Mouse (Mus musculus): ENCODE measurements around the gene Ctdnep1. TPM values are rescaled to one million over a fixed set of nuclear protein-coding genes. Genes with fewer than 3 reads are reported as not detected.

The Ctdnep1 gene
- polyA plus RNA-seq, 1 experiment from 2014 or later = 22.6 TPM

DNA sequence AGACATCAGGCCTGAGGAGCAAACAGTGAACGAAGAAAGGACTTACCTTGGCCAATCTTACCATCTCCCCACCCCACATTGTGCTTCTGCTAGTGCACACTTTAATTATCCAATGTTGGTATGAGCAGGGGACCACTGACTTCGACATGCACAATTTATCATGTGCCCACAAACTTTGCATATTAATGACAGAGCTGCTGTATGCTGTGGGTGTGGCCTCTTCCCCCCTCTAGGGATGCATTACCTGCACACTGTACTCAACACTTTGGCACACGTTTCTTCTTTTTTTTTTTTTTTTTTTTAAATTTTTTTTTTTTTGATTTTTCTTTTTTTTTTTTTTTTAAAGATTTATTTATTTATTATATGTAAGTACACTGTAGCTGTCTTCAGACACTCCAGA is 10.2 kb upstream of the Ctdnep1 start:
- no peak overlapping the region for H3K27ac ChIP-seq (ENCODE audit: low read depth, low read length)
- peaks cover 26% of the 10 kb centered on the region for H3K27me3 ChIP-seq (ENCODE audit: control insufficient read depth, insufficient read depth, low read length)
- 88% methylated on average over 3 of the region's 3 CpGs for WGBS
- H3K36me3 ChIP-seq (ENCODE audit: control insufficient read depth, insufficient read depth, low read length) = peaks cover 21% of the 10 kb centered on the region
- no peak for ATAC-seq (ENCODE audit: low FRiP score)
- no peak overlapping the region for H3K4me3 ChIP-seq (ENCODE audit: low read depth, low read length)
- no peaks in the 10 kb centered on the region for H3K9me3 ChIP-seq (ENCODE audit: control insufficient read depth, low read length)
- DNase-seq (ENCODE audit: low spot score, missing footprints) = no peak
- H3K9ac ChIP-seq (ENCODE audit: low read length) = no peak overlapping the region
- H3K4me2 ChIP-seq = no peak overlapping the region
- peaks cover 3% of the 10 kb centered on the region; the same call in 1 of the 2 replicates for H3K4me1 ChIP-seq (ENCODE audit: control insufficient read depth, insufficient read depth, low read length)

DNA sequence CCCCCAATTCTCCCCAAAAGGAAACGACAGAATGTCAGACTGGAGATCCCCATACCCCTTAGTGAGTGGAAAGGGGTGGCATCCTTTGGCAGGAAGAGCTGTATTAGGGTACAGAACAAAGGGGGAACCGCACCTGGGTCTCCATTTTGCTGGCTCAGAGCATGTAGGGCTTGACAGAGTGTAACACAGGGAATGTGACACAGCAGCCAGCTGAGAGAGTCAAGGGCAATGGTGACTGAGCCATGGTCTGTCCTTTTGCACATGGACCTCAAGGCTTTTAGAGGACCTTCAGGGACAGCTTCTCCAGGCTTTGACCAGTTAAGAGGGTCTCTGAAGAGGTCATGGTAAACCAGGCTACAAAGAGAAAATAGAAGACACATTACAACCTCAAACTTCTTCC is 6.0 kb upstream of the Ctdnep1 start:
- Histone ChIP-seq H3K4me1 (ENCODE audit: control insufficient read depth, insufficient read depth, low read length) (peaks cover 5% of the 10 kb centered on the region; the same call in 1 of the 2 replicates), H3K27me3 (ENCODE audit: control insufficient read depth, insufficient read depth, low read length) (no peaks in the 10 kb centered on the region), H3K9ac (ENCODE audit: low read length) (no peak overlapping the region), H3K9me3 (ENCODE audit: control insufficient read depth, low read length) (no peaks in the 10 kb centered on the region), H3K4me2 (no peak overlapping the region), H3K4me3 (ENCODE audit: low read depth, low read length) (no peak overlapping the region), H3K27ac (ENCODE audit: low read depth, low read length) (no peak overlapping the region), H3K36me3 (ENCODE audit: control insufficient read depth, insufficient read depth, low read length) (peaks cover 13% of the 10 kb centered on the region)
- 97% methylated on average over 2 of the region's 2 CpGs for WGBS
- ATAC-seq (ENCODE audit: low FRiP score) (no peak), DNase-seq (ENCODE audit: low spot score, missing footprints) (peak; percentile 33)

DNA sequence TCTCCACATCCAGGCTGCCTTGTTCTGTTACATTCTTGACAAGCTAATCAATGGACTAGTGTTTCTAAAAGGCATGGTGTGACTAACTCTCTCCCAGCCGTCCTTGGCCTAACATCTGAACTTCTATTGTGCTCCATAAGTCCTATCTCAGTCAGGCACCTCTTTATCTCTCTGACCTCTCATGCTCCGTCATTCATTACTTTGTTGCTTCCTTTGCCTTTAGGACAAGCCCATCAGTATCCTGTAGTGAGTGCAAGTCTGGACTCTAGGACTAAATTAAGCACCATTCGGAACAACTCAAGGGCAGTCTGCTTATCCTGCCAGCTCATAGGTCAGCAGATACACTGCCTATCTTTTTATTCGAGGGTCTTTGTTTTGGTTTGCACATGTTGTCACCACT is 4.7 kb upstream of the Ctdnep1 start:
- peaks cover 5% of the 10 kb centered on the region; the same call in 1 of the 2 replicates for H3K4me1 ChIP-seq (ENCODE audit: control insufficient read depth, insufficient read depth, low read length)
- no peak for ATAC-seq (ENCODE audit: low FRiP score)
- DNase-seq (ENCODE audit: low spot score, missing footprints) = peak; percentile 56
- H3K9ac ChIP-seq (ENCODE audit: low read length) = no peak overlapping the region
- peaks cover 8% of the 10 kb centered on the region for H3K36me3 ChIP-seq (ENCODE audit: control insufficient read depth, insufficient read depth, low read length)
- no peaks in the 10 kb centered on the region for H3K27me3 ChIP-seq (ENCODE audit: control insufficient read depth, insufficient read depth, low read length)
- WGBS = 89% methylated on average over 4 of the region's 4 CpGs
- no peak overlapping the region for H3K4me3 ChIP-seq (ENCODE audit: low read depth, low read length)
- H3K4me2 ChIP-seq = no peak overlapping the region
- no peak overlapping the region for H3K27ac ChIP-seq (ENCODE audit: low read depth, low read length)
- no peaks in the 10 kb centered on the region for H3K9me3 ChIP-seq (ENCODE audit: control insufficient read depth, low read length)

DNA sequence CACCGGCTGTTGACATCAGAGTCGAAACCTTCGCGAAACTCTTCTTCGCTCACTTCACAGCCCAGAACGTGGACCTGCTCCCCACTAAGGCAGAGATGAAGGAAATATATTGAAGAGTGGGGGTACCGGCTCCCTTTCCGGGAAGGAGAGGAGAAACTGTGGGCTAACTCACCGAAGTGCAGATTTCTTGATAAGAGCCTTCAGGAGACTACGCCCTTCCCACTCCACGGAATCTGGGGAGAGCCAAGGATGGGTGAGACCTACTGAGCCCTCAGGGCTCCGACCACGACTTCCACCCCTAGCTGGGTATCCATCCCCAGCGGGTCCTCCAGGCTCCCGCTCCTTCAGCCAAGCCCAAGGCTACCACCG is 1.1 kb upstream of the Ctdnep1 start:
- no peaks in the 10 kb centered on the region for H3K27me3 ChIP-seq (ENCODE audit: control insufficient read depth, insufficient read depth, low read length)
- peaks cover 24% of the 10 kb centered on the region for H3K4me1 ChIP-seq (ENCODE audit: control insufficient read depth, insufficient read depth, low read length)
- H3K27ac ChIP-seq (ENCODE audit: low read depth, low read length) = peak overlapping the region; percentile 97; the same call in 1 of the 2 replicates
- DNase-seq (ENCODE audit: low spot score, missing footprints) = no peak
- H3K9me3 ChIP-seq (ENCODE audit: control insufficient read depth, low read length) = no peaks in the 10 kb centered on the region
- no peak for ATAC-seq (ENCODE audit: low FRiP score)
- H3K4me3 ChIP-seq (ENCODE audit: low read depth, low read length) = peak overlapping the region; percentile 99
- peaks cover 3% of the 10 kb centered on the region for H3K36me3 ChIP-seq (ENCODE audit: control insufficient read depth, insufficient read depth, low read length)
- 3% methylated on average over 16 of the region's 16 CpGs for WGBS
- H3K9ac ChIP-seq (ENCODE audit: low read length) = peak overlapping the region; percentile 74
- H3K4me2 ChIP-seq = peak overlapping the region; percentile 81

GRCm38 (mm10) chr11:69980196-69981140 is 488 bp upstream of the Ctdnep1 start:
- Histone ChIP-seq H3K36me3 (ENCODE audit: control insufficient read depth, insufficient read depth, low read length) (peaks cover 9% of the 10 kb centered on the region), H3K27ac (ENCODE audit: low read depth, low read length) (peak overlapping the region; percentile 97), H3K4me3 (ENCODE audit: low read depth, low read length) (peak overlapping the region; percentile 99), H3K9ac (ENCODE audit: low read length) (peak overlapping the region; percentile 99), H3K9me3 (ENCODE audit: control insufficient read depth, low read length) (no peaks in the 10 kb centered on the region), H3K4me1 (ENCODE audit: control insufficient read depth, insufficient read depth, low read length) (peaks cover 24% of the 10 kb centered on the region), H3K4me2 (peak overlapping the region; percentile 81), H3K27me3 (ENCODE audit: control insufficient read depth, insufficient read depth, low read length) (no peaks in the 10 kb centered on the region)
- ATAC-seq (ENCODE audit: low FRiP score) = peak; percentile 94
- peak; percentile 100 for DNase-seq (ENCODE audit: low spot score, missing footprints)
- WGBS = 0% methylated on average over 49 of the region's 60 CpGs

DNA sequence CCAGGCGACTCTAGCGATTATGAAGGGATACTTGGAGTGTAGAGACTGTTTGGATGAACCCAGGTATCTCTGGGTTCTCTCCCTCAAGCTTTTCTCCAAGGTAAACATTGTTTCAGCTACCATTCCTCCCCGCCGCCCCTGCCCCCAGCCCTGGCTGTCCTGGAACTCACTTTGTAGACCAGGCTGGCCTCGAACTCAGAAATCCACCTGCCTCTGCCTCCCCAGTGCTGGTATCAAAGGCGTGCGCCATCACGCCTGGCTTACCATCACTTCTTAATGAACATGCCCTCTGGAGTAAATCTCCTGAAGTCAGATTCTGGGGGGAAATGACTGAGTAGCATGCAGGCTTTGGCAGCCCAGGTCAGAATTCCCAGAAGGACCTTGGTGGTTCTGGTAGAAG is 1.3 kb downstream of the Ctdnep1 start, which contains the start of gene Elp5:
TSS of gene Elp5 (minus strand) at position 293 of the 400 bp plus-strand sequence.
- Histone ChIP-seq H3K9me3 (ENCODE audit: control insufficient read depth, low read length) (no peaks in the 10 kb centered on the region), H3K27ac (ENCODE audit: low read depth, low read length) (peak within 1 kb of the TSS; percentile 97), H3K4me3 (ENCODE audit: low read depth, low read length) (peak within 1 kb of the TSS; percentile 99), H3K36me3 (ENCODE audit: control insufficient read depth, insufficient read depth, low read length) (peaks cover 10% of the 10 kb centered on the region), H3K4me2 (peak within 1 kb of the TSS; percentile 81), H3K9ac (ENCODE audit: low read length) (peak within 1 kb of the TSS; percentile 99), H3K4me1 (ENCODE audit: control insufficient read depth, insufficient read depth, low read length) (peaks cover 24% of the 10 kb centered on the region), H3K27me3 (ENCODE audit: control insufficient read depth, insufficient read depth, low read length) (no peaks in the 10 kb centered on the region)
- ATAC-seq (ENCODE audit: low FRiP score) (no peak), DNase-seq (ENCODE audit: low spot score, missing footprints) (no peak)
- WGBS = 65% methylated on average over 8 of the region's 8 CpGs

DNA sequence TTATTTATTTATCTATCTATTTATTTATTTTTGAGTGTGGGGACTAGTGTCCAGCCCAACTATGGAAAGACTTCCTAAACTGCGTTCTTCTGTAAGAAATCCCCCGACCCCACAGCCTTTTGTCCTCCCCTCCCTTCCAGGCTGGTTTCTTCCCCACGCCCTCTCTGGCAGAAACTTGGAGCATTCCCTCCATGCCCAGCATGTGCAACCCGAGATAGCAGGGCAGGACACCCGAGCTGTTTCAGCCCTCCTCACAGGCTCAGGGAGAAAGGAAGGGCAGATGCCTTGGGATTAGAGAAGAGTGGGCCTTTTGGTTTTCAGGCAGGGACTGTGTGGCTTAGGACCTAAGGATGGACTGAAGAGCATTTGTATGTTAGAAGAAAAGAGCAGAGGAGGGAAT is 1.9 kb downstream of the Ctdnep1 start:
- H3K4me1 ChIP-seq (ENCODE audit: control insufficient read depth, insufficient read depth, low read length) = peaks cover 24% of the 10 kb centered on the region
- ATAC-seq (ENCODE audit: low FRiP score) (no peak), DNase-seq (ENCODE audit: low spot score, missing footprints) (no peak)
- peak overlapping the region; percentile 81 for H3K4me2 ChIP-seq
- H3K9ac ChIP-seq (ENCODE audit: low read length) = peak overlapping the region; percentile 50
- WGBS = 40% methylated on average over 5 of the region's 5 CpGs
- H3K27ac ChIP-seq (ENCODE audit: low read depth, low read length) = no peak overlapping the region
- peak overlapping the region; percentile 12 for H3K4me3 ChIP-seq (ENCODE audit: low read depth, low read length)
- no peaks in the 10 kb centered on the region for H3K27me3 ChIP-seq (ENCODE audit: control insufficient read depth, insufficient read depth, low read length)
- no peaks in the 10 kb centered on the region for H3K9me3 ChIP-seq (ENCODE audit: control insufficient read depth, low read length)
- peaks cover 10% of the 10 kb centered on the region; the same call in 1 of the 2 replicates for H3K36me3 ChIP-seq (ENCODE audit: control insufficient read depth, insufficient read depth, low read length)

DNA sequence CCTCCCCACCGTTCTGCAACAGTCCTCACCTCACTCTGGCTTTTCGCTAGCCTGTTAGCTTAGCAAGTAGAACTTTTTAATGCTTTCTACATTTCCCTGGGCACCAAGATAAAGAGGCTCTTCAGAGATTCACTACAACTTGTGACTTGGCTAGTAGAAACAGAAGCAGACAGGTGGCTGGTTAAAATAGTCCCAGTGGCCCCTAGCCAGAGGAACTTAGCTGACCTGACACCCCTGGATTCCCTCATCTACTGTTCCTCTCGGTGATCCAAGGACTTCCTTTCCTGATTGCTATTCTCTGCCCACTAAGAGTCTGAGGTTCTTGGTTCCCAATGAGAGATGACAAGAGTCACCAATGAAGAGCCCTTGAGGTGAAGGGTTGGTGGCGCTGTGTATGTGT is 2.4 kb downstream of the Ctdnep1 start:
- DNase-seq (ENCODE audit: low spot score, missing footprints) = no peak
- Histone ChIP-seq H3K4me1 (ENCODE audit: control insufficient read depth, insufficient read depth, low read length) (peaks cover 24% of the 10 kb centered on the region), H3K27ac (ENCODE audit: low read depth, low read length) (no peak overlapping the region), H3K4me3 (ENCODE audit: low read depth, low read length) (no peak overlapping the region), H3K4me2 (peak overlapping the region; percentile 81; the same call in 1 of the 2 replicates), H3K9me3 (ENCODE audit: control insufficient read depth, low read length) (no peaks in the 10 kb centered on the region), H3K9ac (ENCODE audit: low read length) (peak overlapping the region; percentile 14; the same call in 1 of the 2 replicates), H3K27me3 (ENCODE audit: control insufficient read depth, insufficient read depth, low read length) (no peaks in the 10 kb centered on the region), H3K36me3 (ENCODE audit: control insufficient read depth, insufficient read depth, low read length) (peaks cover 10% of the 10 kb centered on the region; the same call in 1 of the 2 replicates)
- WGBS = 85% methylated on average over 4 of the region's 4 CpGs
- no peak for ATAC-seq (ENCODE audit: low FRiP score)

DNA sequence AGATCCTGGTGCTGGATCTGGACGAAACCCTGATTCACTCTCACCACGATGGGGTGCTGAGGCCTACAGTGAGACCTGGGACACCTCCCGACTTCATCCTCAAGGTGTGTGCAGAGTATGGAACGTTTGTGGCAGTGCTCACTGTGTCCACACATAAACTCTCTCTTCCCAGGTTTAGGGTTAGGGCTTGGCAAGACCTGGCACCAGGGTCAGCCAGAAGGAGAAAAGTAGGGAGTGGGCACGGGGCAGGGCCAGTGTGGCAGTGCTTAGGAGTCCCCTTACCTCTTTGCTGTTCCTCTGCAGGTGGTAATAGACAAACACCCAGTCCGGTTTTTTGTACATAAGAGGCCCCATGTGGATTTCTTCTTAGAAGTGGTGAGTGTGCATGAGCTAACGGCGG is 3.5 kb downstream of the Ctdnep1 start:
- DNase-seq (ENCODE audit: low spot score, missing footprints) (no peak), ATAC-seq (ENCODE audit: low FRiP score) (no peak)
- Histone ChIP-seq H3K4me2 (no peak overlapping the region), H3K9me3 (ENCODE audit: control insufficient read depth, low read length) (no peaks in the 10 kb centered on the region), H3K9ac (ENCODE audit: low read length) (no peak overlapping the region), H3K4me1 (ENCODE audit: control insufficient read depth, insufficient read depth, low read length) (peaks cover 21% of the 10 kb centered on the region), H3K36me3 (ENCODE audit: control insufficient read depth, insufficient read depth, low read length) (peaks cover 18% of the 10 kb centered on the region), H3K27me3 (ENCODE audit: control insufficient read depth, insufficient read depth, low read length) (no peaks in the 10 kb centered on the region), H3K4me3 (ENCODE audit: low read depth, low read length) (no peak overlapping the region), H3K27ac (ENCODE audit: low read depth, low read length) (no peak overlapping the region)
- 91% methylated on average over 8 of the region's 8 CpGs for WGBS
